Mouse (Mus musculus) gonadal fat pad, adult 2 months (tissue): ENCODE measurements around the gene Pde4d. TPM values are rescaled to one million over a fixed set of nuclear protein-coding genes. Genes with fewer than 3 reads are reported as not detected.

Experiments used
- DNase-seq: peaks from one replicate; pipeline ENCODE4 v3.0.0-alpha.2; 2012; ENCODE audit warnings: low read depth
- polyA plus RNA-seq: library from polyadenylated mRNA; depleted of rRNA; stranded (reverse); fragments of >200 nt; gene quantifications from 2 replicates; pipeline ENCODE4 v1.2.3, GENCODE M21; 2012

Pde4d gene
- polyA plus RNA-seq, 1 experiment = 10.0 TPM

DNA sequence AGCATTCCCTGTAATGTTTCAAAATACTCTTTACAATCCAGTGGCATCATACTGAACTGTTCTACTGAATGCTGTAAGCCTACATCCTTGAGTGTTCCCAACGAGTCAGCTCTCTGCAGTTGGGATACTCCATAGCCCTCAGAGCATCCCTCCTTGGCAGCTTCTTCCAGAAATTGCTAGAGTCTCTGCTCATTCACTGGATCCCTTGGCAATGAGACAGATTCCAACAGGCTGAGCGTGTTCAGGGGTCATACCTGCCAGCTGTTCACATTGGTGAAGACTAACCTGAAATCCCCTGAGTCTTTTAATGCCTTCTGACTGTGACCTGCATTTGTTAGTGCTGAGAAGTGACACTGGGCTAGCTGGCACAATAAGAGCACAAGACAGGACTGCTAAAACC is 1173.5 kb downstream of the Pde4d start:
- no peak for DNase-seq

GRCm38 (mm10) chr13:109624772-109625349 is 1175.1 kb downstream of the Pde4d start:
- no peak for DNase-seq

DNA sequence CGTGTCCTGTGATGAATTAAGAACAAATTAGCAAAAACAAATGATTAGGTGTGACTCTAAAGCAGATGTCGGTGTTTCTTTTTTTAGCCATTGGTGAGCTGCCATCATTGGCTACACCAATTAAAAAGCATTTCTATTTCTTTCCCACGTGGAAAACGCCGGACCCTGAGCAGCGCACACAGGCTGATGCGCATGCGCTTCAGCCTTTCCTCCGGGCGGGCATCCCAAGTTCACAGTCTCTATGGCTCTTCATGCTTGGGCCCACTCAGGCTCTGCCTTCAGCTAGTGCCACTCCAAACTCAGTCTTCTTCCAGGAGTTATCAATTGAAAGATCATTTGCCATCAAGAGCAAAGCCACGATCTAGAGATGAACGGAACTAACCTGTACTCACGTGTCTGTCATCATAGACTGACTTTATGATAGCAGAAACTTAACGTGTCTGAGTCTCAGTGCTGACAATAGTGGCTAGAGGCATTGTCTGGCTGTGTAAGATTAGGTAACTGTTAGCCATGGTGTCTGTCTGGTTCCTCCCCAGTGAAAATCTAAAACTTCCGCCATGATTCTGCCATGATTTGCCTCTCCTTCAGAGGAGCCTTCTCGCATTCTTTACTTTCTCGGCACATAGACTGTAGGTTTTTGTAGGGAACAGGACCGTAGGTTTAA is 1175.8 kb downstream of the Pde4d start:
- no peak for DNase-seq

DNA sequence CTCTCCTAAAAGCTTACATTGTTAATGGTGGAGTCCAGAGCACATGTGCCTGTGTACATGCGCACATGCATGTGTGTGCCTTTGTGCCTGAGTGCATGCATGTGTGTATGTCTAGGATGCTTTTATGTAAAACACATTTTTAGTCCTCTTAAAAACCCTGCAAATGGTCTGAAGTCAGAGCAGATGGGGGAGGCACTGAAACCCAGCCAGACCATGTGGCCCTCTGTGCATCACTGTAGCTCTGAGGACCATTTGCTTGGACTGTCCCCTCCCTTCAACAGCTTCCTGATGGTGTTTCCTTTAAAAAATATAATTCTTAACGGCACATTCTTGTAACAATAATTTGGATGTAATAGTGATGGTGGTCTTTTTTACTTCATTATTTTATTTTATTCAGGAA is 1177.5 kb downstream of the Pde4d start:
- no peak for DNase-seq

DNA sequence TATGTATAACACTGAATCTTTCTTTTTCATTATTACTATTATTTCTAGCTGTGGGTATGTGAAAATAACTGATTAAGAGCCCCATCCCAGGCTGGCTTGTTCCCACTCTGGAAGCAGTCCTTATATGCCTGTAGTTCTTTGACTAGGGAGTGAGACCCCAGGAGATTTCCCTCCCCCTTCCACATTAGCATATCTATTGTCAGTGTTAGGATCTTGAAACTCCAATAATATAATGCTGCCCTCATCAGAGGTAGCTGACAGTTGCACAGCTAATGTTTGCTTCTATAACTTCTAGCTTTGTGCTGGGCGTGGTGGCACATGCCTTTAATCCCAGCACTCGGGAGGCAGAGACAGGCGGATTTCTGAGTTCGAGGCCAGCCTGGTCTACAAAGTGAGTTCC is 1178.9 kb downstream of the Pde4d start:
- no peak for DNase-seq

DNA sequence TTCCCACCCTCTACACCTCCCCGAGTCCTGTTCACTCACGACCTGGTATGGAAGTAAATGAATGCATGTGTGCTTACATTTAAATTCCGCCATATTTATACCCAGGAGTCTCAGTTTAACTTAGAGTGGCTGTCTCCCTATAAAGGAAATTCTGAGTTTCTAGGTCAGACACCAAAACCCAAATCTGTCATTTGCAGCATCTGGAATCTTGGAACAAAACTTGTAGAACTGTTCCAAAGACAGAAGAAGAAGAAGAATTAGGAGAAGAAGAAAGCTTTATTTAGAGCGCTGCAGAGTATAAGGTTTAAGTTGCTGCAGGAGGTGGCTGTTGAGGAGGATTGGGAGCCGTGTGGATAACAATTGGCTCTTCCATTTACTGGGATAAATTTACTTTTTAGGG is 1179.5 kb downstream of the Pde4d start:
- DNase-seq = no peak

DNA sequence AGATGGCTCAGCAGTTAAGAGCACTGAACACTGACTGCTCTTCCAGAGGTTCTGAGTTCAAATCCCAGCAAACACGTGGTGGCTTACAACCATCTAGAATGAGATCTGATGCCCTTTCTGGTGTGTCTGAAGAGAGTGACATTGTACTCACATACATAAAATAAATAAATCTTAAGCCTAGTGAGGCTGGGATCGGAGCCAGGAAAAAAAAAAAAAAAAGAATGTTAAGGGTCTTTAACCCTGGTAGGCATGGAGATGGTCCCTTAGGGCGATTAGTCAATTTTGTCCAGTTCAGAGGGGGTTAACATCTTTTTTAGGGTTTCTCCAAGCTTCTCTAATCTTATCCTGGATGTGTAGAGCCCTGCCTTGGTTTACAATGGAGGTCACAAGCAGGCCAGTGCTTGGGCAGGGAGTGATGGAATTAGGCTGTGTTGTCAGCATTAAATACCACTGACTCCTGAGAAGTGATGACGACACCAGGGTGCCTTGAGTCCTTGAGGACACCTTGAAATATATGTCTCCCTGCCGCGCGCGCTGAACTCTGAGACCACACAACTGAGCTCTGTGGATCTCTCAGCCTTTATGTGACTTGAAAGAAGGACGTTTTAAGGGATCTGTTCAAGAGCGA is 1181.8 kb downstream of the Pde4d start:
- DNase-seq = no peak

DNA sequence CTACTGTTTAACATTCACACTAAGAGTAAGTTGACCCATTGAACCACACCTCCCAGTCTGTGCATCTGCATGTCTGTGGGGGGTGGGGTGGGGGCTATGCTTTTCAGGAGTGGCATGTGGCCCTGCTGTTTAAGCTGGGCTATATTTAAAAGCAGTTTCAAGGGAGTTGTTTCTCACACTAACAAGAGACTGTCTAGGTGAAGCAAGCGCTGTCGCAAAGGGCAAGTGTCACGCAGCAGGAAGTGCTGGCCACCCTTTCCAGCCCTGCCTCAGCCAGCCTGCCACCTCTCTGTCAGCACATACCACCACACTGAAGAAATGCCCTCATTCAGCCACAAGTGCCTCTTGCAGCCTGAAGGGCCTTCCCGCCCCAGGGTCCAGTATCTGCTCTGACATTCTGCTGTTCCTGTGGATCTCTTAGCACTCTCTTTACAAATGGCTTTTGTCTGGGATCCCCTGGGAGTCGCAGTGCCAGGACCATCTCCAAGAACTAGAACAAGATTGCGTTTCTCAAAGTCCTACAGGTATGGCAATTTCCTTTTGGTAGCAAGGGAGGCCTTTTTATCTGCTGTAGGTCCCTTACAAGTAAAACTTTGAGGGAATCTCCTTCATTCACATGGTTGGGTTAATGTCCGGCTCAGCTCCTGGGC is 1182.8 kb downstream of the Pde4d start:
- no peak for DNase-seq

- no peak for DNase-seq
Measured at GRCm38 (mm10) chr13:109633037-109633418, 1183.3 kb downstream of the Pde4d start.

GRCm38 (mm10) chr13:109635901-109636520 is 1186.3 kb downstream of the Pde4d start:
- no peak for DNase-seq

DNA sequence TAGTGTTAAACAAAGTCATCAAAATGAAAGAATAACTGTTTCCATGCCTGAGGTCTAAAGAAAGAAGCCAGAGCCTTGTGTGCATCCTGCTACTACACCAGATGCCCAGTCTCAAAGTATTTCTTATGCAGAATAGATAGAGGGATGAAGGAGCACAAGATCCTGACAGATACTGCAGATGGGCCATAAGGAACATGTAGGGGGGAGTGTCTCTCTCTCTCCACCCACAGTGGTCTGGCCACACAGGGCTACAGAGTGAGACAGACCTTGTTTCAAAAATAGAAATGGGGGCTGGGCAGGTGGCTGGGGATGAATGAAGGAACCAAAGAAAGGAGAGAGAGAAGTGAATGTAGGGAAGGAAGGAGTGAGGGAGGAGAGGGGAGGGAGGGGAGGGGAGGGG is 1188.5 kb downstream of the Pde4d start:
- DNase-seq = no peak

DNA sequence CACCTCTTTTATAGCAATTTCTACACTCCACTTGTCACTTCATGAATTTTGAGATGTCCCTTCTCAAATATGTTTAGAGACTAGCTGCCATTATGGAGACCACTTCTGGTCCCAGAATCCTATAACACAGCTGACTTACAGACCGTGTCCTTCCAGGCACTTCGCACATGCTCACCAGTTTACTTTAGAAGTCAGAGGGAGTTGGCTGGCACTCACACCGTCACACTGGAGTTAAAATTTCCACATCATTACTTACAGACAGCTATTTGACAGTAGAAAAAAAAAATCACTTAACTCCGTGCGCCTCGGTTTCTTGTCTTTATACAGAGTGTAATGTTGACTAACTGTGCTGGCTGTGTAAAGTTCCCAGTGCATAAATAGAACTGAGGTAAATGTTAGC is 1189.5 kb downstream of the Pde4d start:
- no peak for DNase-seq

- no peak for DNase-seq
Measured at GRCm38 (mm10) chr13:109641562-109641961, 1191.8 kb downstream of the Pde4d start.

DNA sequence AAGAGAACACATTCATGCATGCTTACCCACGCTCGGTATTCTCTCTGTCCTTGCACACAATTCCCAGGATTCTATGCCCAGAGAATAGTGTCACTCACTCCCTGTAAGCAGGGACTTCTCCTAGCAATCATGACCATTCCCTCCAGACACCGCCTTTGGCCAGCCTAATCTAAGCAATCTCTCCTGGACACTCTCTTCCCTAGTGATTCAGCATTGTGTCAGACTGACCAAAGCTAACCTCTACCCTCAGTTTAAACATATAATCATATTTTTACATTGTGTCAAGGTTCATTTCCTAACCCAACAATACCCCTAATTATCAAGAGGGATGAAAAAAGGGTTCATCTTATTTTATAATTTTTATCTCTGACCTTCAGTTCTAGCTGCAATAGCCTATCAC is 1193.7 kb downstream of the Pde4d start:
- DNase-seq = no peak

DNA sequence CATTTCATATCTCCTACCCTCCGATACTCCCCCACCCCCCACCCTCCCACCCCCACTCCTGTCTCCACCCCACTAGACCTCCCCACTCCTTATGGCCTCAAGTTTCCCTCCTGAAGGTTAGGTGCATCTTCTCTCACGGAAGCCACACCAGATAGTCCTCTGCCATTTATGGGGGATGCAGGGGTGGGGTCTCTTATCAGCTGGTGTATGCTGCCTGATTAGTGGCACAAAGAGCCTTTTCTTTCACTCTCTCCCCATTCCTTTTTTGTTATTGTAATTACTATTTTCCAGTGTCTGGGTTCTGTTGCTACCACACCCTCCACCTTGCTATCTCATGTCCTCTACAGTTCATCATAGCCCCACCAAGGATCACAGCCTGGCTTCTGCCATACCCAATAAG is 1194.3 kb downstream of the Pde4d start:
- no peak for DNase-seq

GRCm38 (mm10) chr13:109645284-109645909 is 1195.6 kb downstream of the Pde4d start:
- DNase-seq = no peak

GRCm38 (mm10) chr13:109645910-109646284 is 1196.1 kb downstream of the Pde4d start:
- no peak for DNase-seq

DNA sequence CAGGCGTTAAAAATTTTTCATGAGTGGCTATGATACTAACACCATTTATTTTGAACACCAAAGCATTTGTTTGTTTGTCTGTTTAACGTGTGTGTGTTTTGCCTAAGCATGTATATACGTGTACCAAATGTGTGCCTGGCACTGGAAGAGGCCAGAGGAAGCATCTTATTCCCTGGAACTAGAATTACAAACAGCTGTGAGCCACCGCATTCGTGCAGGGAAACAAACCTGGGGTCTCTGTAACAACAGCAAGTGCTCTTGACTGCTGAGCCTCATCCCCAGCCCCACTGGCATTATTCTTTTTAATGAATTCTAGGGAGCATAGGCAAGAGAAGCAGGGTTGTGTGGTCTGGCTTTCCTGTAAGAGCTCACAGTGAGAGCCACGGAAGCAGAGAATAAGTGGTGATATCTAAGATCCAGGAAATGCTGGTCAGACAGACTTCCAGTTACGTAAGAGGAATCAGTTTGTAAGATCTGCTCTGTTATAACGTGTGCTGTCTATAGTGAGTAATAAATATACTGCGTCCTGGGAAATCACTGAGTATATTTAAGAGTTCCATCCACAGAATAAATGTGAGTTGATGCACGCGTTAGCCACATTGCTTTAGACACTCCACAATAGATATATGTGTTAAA is 1197.0 kb downstream of the Pde4d start:
- DNase-seq = no peak

DNA sequence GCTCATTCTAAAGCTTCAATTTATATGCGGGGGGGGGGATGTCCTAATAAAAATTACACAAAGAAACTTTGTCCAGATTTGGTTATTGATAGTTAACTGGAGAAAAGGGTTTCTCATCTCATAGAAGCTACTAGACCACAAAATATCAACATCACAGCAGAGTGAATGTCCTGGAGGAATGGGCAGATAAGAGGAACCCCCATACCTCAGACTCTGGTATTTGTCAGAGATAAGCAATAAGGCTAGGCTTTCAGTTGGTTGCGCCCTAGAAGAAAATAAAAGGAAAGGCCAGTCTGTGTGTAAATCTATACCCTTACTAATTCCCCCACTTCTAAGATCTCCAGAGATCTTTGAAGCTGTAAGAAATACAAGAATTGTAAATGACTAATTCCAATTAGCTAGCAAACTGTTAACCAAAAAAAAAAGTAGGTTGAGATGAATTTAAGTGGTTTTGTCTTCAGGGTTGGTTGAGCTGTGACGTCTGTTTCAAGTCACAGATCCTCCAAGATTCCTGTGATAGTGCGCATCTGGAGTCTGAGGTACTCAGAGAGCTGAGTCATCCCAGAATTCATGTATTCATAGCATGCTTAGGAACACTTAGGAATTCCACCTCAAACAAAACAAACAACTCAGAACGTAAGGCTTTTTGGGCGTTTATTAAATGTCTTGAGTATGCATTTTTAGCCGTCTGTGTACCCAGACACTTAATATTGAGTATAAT is 1197.9 kb downstream of the Pde4d start:
- DNase-seq = no peak

GRCm38 (mm10) chr13:109648311-109648710 is 1198.6 kb downstream of the Pde4d start:
- no peak for DNase-seq
